Mouse (Mus musculus) ovary, postnatal 36 days (tissue): ENCODE results near the gene Pacsin1.

Source experiments
- DNase-seq: peaks from one replicate; pipeline ENCODE4 v3.0.0; 2022; ENCODE audit warnings: low spot score, mixed read lengths

The Pacsin1 gene

DNA sequence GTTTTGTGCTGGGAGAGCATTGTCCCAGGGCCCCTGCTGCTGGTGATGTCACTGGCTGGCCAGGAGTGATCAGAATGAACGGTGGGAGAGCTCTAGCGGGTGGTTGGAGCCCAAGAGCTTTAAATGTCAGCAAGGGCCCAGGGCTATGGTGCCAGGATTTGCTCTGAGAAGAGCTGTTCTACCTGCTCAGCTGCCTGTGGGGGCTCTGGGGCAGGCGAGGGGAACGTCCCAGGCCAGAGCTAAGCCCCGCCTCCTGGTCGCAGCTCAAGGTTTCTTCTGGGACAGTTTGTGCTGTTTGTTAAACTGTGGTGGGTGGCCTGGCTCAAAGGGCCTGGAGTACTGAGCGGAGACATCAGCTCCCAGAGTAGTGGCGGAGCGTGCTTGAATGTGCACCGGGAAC, 70.1 kb downstream of the Pacsin1 start:
- no peak for DNase-seq

GRCm38 (mm10) chr17:27726527-27726926, 71.2 kb downstream of the Pacsin1 start:
- no peak for DNase-seq

- DNase-seq: no peak
Measured at GRCm38 (mm10) chr17:27728770-27729169, 73.5 kb downstream of the Pacsin1 start, which contains the start of gene Spdef. Gene Spdef (minus strand): TSS chr17:27728955.

- DNase-seq: no peak
Measured at GRCm38 (mm10) chr17:27732152-27732551, 76.8 kb downstream of the Pacsin1 start.

DNA sequence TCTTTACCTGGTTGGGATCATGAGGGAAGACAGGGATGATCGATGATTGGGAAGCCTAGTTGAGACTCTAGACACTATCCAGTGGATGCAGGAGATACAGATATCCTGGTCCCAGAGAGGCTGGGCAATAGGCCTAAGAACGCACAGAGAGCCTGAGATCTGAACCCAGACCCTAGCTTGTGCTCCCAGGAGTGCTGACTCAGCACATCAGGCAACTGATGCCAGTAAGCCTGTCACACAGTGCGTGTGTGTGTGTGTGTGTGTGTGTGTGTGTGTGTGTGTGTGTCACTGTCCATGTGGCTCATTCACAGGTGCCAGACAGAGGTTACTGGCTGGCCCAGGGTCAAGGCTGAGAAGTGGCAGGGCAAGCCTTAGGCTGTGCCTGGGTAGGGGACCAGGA, 77.4 kb downstream of the Pacsin1 start:
- DNase-seq: no peak

DNA sequence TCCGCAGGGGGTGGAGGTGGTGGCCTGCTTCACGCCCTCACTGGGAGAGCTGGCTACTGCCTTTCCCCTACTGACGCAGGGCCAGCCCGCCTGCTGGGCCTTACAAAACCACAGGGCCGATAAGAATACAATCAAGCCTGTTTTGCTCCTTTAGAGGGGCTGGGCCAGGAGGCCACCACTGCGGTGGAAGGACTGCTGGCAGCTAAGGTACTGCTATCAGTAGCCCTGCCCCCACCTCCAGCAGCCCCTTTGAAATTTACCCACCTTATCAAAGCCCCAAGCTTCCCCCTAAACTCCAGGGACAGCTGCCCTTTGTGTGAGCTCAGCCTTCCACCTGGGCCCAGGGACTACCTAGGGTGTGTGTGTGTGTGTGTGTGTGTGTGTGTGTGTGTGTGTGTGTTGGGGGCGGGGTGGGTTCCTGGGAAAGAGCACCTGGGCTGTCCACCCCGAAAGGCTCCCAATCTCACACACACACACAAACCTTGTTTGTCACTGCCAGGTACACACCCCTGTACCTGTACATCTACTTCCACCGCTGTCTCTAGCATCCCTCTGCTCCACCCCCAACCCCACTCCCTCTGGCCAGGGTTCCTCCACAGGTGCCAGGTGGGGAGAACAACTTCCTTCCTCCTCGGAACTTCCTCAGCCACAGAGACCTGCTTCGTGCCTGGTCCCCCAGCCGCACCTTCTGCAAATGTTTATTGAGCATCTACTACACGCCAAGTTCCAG, 79.2 kb downstream of the Pacsin1 start:
- no peak for DNase-seq

DNA sequence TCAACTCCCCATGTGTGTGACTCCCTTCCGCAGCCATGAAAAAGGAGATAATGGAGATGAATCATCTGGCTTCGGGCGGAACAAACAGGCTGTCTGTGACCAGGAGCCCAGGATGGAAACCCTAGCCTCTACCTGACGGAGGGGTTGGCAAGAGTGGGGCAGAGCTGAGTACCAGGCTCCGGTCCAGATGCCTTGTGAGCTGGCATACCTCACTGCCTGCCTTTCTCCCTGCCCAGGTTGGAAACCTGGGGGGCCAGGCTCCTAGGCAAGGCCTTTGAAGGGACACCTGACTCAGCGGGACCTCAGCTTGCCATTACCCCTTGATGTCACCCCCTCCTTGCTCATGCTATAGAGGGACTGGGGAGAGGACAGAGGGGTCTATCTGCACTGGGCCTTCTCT, 85.7 kb downstream of the Pacsin1 start:
- no peak for DNase-seq

DNA sequence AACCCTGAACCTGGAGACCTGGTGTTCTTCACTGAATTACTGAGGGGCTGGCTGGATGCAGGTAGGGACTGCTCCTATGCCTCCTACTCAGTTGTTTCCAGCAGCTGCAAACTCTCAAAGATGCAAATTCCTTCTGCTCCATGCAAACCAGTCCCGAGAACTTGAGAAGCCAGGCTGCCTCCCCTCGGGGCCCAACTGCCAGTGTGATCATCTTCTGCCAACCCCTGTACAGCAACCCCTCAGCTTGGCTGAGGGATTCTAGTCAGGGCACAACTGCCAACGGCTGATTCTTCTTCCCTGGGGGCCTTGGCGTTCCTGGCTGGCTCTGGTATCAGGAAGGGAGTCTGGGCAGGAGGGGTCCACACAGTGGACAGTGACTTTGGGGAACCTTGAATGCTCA, 91.1 kb downstream of the Pacsin1 start:
- no peak for DNase-seq

DNA sequence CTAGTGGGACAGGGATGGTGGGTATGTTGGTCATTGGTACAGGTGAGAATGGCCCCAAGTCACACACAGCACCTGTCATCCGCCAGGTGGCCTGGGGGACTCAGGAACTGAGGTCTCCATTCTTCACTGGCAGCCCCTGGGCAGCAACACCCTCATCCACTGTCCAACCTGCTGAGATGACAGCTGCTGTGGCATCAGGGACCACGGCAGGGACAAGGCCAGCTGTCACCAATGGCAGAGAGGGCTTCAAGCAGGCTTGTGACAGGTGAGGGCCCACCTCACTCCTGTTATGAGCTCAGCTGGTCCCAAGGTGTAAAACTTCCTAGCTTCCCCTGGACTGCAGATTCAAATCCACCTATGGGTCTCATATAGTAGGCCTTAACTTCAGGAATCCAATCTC, 92.8 kb downstream of the Pacsin1 start:
- DNase-seq: no peak

GRCm38 (mm10) chr17:27750451-27750942, 95.2 kb downstream of the Pacsin1 start:
- no peak for DNase-seq

DNA sequence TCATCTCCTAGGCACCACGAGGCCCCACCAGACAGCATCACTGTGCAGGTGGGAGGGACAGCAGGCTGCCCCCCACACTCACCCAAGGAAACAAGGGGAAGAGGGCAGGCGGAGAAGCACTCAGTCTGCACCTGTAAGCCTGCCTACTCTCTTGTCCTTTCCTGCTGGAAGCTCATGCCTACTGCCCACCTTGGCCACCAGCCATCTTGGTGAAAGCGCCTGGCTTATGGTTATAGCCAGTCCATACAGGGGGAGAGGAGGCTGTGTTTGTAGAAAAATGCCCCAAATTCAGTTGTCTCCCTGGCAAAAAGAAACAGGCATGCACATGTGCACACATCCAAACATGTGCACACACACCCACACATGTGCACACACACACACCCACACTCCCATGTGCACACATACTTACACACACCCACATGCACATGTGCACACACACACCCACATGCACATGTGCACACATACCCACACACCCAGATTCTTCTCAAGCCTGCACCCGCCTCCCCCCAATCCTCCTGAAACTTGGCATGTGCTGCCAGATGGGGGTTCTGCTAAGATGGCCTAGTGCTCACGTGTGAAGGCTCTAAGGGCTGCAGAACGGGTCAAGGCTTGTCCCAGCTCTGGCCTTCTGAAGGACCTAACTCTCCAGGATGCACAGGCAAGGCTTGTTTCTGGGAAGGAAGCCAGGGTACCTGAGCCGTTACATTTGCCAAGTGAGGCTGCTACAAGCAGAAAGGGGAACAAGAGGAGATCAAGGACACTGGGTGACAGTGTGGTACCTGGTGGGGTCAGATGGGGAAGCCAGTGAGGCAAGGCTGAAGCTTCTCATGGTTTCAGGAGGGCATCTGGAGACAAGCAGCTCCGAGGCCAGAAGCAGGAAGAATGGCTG, 96.2 kb downstream of the Pacsin1 start:
- no peak for DNase-seq

DNA sequence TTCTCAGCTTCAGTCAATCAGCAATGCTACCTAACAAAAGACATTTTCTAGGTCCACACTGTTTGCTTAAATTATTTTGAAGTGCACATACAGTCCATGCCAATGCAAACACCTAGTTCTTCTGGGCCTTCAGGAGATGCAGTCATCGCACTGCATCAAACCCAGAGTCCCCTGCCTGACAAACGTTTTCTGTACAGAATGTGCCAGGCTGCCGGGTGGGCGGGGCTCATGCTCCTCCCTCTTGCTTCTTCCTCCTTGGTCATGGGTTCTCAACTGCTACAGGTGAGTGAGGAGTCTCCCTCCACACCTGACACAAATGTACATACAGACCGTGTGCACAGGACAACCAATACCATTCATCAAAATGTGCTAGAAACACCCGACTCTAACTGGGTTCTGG, 104.9 kb downstream of the Pacsin1 start:
- no peak for DNase-seq
